Mouse (Mus musculus) T-helper 17 cell (primary cell): Measurements from ENCODE around the gene Olfr1019.

Source experiments
- in situ Hi-C, 2 experiments: fragments of 300-600 bp; cut with MboI, MseI; formaldehyde crosslinking; loops; 1 replicate in 1 of 2; 2 replicates in 1 of 2; pipeline ENCODE4 v1.15.1; 2025; ENCODE audit warnings: high pct_unique_total_duplicates in 2 of 2

Olfr1019 gene

DNA sequence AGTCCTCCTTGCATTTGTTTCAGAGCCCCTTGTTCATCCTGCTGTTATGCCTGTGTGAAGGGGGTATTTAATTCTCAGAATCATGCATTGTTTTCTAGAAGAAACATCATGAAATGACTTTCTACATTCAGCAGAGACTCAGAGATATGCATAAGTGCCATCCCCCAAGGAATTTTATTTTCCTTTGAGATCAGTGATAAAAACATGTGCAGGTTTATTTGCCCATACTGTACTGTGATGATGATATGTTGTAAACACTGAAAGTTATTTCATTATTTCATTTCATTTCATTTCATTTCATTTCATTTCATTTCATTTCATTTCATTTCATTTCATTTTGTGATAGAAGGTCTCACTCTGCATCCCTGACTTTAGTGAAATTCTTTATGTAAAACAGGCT is at the start of gene Olfr1019:
Olfr1019 (minus strand) TSS at position 101 of the 400 bp plus-strand sequence.
- in situ Hi-C loops: no loop called here

DNA sequence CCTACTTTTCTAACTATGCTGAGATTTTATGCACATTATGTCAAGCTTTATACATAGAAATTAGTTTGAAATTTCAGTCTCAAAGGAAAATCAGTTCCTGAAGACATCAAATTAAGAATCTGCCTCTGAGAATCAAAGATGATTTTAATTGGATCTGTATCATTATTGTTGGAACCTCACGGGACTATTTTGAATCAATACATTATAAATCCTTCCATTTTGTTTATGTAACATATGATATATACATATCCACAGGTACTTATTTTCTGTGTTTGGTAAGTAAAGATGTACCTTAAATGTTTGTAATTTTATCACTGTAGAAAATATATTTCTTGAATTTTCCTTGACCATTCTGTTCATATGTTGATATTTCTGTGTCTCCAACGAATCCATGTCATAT is 40.1 kb upstream of the Olfr1019 start, which contains the start of gene Olfr1023:
Olfr1023 (plus strand) TSS at position 301 of the 400 bp plus-strand sequence.
- in situ Hi-C loops: no loop called here

DNA sequence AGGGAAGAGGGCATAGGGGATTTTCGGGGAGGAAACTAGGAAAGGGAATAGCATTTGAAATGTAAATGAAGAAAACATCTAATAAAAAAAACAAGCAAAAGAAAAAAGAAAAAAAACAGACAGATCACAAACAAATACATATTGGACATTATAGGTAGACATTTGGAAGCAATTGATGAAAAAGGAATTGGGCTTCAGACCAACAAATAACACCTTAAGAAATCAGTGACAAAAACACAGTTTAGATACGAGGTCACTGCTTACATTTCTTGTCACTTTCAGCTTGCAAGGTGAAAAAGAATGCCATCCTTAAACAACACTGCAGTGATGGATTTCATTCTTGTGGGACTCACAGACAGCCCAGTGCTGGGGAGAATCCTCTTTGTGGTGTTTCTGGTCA is 23.0 kb upstream of the Olfr1019 start, which contains the start of gene Olfr1022:
Olfr1022 (plus strand) TSS at position 301 of the 400 bp plus-strand sequence.
- in situ Hi-C loops: no loop called here

DNA sequence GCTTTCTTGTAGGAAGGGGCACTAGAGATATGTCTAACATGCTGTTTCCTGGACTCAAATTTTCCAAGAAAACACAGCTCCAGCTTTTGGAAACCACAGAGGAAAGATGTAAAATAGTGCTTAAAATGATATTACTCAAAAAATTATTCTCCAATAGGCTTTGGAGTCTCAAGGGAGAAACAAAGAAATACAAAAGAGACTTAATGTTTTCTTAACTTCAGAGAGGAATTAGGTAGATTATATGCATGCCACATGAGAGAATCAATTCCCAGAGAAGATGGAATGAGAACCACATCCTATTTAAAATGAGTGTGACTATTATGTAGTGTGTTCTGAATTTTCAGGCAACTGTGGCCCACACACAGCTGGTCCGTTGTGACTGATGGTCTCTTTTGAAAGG is 1.4 kb upstream of the Olfr1019 start, which contains the start of gene Olfr1020:
Olfr1020 (plus strand) TSS at position 301 of the 400 bp plus-strand sequence.
- in situ Hi-C loops: no loop called here

DNA sequence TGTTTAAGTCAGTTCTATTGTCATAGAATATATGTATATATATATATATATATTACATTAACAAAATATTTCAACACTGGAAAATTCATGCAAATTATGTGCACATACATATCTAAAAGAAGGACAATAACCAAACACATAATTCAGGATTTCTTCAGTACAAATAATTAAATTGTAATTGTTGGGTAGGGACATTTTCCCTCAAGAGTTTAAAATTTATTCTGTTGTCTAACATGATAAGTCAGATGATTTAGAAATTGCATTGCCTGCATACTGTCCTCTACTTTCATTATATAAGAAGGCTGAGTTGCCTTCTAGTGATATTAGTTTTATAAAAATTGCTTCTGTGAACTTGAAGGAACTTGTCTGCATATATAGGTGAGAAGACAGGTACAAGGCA is 27.1 kb downstream of the Olfr1019 start, which contains the start of gene Olfr1018:
Olfr1018 (plus strand) TSS at position 301 of the 400 bp plus-strand sequence.
- in situ Hi-C loops: no loop called here

DNA sequence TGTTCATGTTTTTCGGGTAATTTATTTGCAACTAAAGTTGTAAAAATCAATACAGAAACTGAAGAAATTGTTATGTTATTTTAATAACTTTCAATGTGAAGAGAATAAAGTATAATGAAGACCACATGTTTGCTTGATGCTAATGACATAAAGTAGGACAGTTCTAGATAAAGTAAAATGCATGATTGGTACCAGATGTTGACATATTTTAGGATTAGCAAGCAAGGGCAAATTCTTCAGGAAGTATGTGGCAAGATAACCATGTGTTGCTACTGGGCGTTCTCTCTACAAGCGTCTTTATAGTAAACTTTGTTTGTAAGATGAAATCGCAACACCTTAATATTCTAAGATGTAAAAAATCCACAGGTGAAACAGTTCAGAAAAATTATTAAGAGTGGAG is 40.8 kb downstream of the Olfr1019 start:
- in situ Hi-C loops: no loop called here

DNA sequence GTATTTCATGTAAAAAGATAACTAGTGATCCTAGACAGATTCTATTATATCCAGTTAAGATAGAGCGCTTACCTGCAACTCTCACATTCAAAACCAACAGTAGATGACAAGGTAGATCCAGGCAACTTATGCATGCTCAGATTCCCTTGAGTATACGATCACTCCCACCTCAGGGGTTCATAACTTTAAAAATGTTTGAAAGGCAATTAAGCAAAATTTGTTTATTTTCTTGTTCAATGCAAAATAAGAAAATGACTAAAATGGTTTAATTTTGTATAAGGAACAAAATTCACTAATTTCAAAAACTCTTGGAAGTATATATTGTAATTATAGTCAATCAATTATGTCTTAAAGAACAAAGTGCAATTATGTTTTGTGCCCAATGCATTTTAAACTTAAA is 42.8 kb downstream of the Olfr1019 start, which contains the start of gene Olfr1016:
Olfr1016 (minus strand) TSS at position 101 of the 400 bp plus-strand sequence.
- in situ Hi-C loops: no loop called here

DNA sequence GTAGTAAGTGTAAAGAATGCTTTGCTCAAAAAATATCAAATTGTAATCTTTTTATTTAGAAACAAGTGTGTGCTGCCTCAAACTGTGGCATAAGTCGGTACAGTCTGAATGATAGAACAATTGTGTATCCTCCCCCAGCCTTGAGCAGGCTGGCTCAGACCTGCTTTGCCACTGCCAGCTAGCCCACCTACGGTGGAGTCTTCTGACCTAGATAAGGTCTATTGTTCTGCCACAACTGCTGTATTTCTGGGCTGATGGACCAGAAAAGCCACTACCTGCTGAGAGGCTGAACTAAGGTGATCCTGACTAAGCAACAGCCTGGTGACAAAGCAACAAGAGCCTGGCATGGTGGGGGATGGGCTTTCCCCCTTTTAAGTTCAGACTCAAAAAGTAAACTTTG is 53.0 kb downstream of the Olfr1019 start:
- in situ Hi-C loops: no loop called here
